Mouse (Mus musculus): Measurements from ENCODE around the gene Fabp1. TPM values are rescaled to one million over a fixed set of nuclear protein-coding genes. Genes with fewer than 3 reads are reported as not detected.

Fabp1 gene
- polyA plus RNA-seq, 1 experiment = 166 TPM

DNA sequence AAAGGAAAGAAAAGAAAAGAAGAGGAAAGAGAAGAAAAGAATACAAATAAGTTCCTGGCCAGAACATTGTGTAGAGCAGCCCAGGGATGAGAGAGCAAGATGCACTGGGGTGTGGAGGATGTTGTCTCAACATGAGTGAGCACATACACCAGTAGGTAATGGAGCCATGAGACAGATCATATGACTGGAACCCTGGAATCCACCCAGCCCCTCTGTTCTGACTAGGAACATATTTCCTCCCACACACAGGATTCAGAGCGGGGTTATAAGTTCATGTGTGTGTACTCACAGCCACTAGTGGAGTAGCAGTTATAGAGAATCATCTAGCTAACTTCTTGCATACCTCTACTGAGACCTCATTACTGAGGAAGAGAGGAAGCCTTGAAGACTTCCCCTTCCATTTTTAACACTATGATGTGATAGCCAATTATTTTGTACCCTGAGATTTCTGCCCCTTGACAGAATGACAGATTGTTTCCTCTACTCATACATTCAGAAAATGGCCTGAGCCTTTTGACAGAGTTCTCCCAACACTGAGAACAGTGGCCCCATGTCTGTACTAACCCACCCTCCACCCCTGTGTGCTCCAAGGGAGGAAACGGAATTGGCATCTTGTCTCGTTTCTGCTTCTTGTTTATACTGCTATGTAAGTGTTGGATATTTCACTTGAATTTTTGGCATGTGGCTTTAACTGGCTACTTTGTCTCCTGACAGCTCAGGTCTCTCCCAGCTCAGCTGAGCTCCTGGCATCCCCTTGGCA lies 24.7 kb downstream of the Fabp1 start:
- no peak for TF ChIP-seq CTCF (IDR thresholded peaks at IDR 0.05; ENCODE audit: control insufficient read depth, insufficient read depth, low read length)
- TF ChIP-seq POLR2A (IDR thresholded peaks at IDR 0.05; ENCODE audit: borderline replicate concordance, control insufficient read depth, low read depth, low read length) = no peak
- no peak overlapping the region for H3K4me3 ChIP-seq (replicated peaks; ENCODE audit: control insufficient read depth, low read depth, low read length)
- no peak overlapping the region for H3K27ac ChIP-seq (ENCODE audit: control insufficient read depth, insufficient read depth, low read depth, low read length, poor library complexity)
- WGBS = 30% methylated on average over 3 of the region's 3 CpGs
- H3K4me1 ChIP-seq (ENCODE audit: control insufficient read depth, insufficient read depth, low read length) = no peaks in the 10 kb centered on the region

DNA sequence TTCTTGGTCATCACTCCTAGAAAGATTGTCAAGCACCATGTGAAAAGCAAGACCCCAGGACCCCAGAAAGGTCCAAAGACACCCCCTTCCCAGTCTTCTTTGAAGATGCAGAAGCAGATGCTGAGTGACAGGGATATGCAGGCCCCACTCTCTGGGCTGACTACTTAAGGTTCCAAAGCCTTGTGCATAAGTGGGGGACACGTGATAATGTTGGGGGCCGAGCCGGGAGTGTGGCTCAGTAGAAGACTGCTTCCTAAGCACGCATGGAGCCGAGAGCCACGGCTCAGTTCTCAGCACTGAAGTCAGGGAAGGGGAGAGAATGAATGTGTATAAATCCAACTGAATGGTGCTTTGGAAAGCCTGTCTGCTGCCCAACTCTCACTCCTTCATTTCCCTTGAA lies 26.9 kb downstream of the Fabp1 start:
- WGBS = 69% methylated on average over 6 of the region's 6 CpGs
- Histone ChIP-seq H3K27ac (ENCODE audit: control insufficient read depth, insufficient read depth, low read depth, low read length, poor library complexity) (no peak overlapping the region), H3K4me1 (ENCODE audit: control insufficient read depth, insufficient read depth, low read length) (no peaks in the 10 kb centered on the region), H3K4me3 (replicated peaks; ENCODE audit: control insufficient read depth, low read depth, low read length) (no peak overlapping the region)
- TF ChIP-seq CTCF (IDR thresholded peaks at IDR 0.05; ENCODE audit: control insufficient read depth, insufficient read depth, low read length) = no peak
- TF ChIP-seq POLR2A (IDR thresholded peaks at IDR 0.05; ENCODE audit: borderline replicate concordance, control insufficient read depth, low read depth, low read length) = no peak

DNA sequence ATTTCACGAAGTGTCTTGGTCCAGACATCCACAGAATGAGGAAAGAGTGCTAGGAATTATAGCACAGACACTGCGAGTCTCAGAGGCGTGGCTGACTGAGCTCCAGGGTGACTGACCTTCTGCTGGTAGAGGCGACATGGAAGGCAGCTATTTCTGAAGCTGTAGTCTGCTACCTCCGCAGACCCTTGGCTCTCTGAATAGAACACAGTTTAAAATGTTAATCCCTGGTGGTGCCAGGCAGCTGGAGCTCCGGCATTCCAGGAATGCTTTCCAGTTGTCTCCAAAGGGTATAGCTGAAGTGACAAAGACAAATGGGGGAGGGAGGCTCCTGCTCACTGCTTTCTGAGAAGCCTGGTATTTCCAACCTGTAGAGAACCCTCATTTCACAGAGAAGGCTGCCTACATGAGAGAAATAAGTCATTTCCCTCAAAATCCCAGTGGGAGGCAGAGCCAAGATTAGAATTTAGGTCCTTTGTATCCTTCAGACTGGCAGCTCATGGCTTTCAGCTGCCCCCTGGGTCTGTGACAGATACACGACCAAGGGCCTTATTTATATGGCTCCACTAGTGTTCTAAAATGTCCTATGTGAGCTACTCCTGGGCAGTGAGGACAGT lies 27.6 kb downstream of the Fabp1 start:
- WGBS = 74% methylated on average over 7 of the region's 7 CpGs

DNA sequence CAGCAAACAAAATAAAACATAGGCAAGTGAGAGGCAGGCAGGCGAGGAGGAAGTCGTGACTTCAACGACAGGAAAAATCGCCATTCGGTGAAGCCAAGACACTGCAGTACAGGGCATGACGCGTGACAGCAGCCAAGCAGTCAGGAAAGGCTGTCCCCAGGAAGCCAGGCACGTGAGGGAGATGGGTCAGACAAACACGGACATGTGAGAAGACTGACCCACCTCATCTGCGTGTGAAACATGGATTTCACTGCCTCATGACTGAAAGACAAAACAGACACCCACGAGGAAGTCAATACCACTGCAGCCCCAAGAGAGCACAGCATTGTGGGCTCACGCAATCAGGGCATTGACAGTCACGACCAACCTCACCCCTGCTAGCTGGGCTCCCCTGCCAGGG lies 35.5 kb downstream of the Fabp1 start:
- H3K4me1 ChIP-seq (ENCODE audit: control insufficient read depth, insufficient read depth, low read length) = no peaks in the 10 kb centered on the region
- H3K27ac ChIP-seq (ENCODE audit: control insufficient read depth, insufficient read depth, low read depth, low read length, poor library complexity) = no peak overlapping the region
- 58% methylated on average over 13 of the region's 13 CpGs for WGBS
- TF ChIP-seq CTCF (IDR thresholded peaks at IDR 0.05; ENCODE audit: control insufficient read depth, insufficient read depth, low read length) = no peak
- TF ChIP-seq POLR2A (IDR thresholded peaks at IDR 0.05; ENCODE audit: borderline replicate concordance, control insufficient read depth, low read depth, low read length) = no peak
- H3K4me3 ChIP-seq (replicated peaks; ENCODE audit: control insufficient read depth, low read depth, low read length) = no peak overlapping the region

More for the DNA sequence above, 27.6 kb downstream of the Fabp1 start:
- TF ChIP-seq CTCF (IDR thresholded peaks at IDR 0.05; ENCODE audit: control insufficient read depth, insufficient read depth, low read length) (no peak), POLR2A (IDR thresholded peaks at IDR 0.05; ENCODE audit: borderline replicate concordance, control insufficient read depth, low read depth, low read length) (no peak)
- no peaks in the 10 kb centered on the region for H3K4me1 ChIP-seq (ENCODE audit: control insufficient read depth, insufficient read depth, low read length)
- no peak overlapping the region for H3K27ac ChIP-seq (ENCODE audit: control insufficient read depth, insufficient read depth, low read depth, low read length, poor library complexity)
- H3K4me3 ChIP-seq (replicated peaks; ENCODE audit: control insufficient read depth, low read depth, low read length) = no peak overlapping the region

DNA sequence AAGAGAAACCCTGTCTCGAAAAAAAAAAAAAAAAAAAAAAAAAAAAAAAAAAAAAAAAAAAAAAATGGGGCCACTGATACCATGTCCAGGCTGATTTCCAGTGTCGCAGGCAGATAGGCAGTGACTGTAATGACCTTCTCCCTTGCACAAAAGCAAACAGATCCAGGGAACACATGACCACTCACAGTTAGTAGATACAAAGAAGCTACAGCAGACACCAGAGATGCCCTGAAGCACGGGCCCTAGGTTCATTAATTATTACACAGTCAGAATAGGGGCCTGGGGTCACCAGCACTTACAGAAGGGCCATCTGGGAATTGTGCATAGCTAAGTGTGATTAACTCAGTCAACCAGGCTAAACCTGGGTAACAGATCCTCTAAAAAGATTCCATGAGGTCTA lies 36.3 kb downstream of the Fabp1 start:
- H3K27ac ChIP-seq (ENCODE audit: control insufficient read depth, insufficient read depth, low read depth, low read length, poor library complexity) = no peak overlapping the region
- no peaks in the 10 kb centered on the region for H3K4me1 ChIP-seq (ENCODE audit: control insufficient read depth, insufficient read depth, low read length)
- H3K4me3 ChIP-seq (replicated peaks; ENCODE audit: control insufficient read depth, low read depth, low read length) = no peak overlapping the region
- no peak for TF ChIP-seq CTCF (IDR thresholded peaks at IDR 0.05; ENCODE audit: control insufficient read depth, insufficient read depth, low read length)
- no peak for TF ChIP-seq POLR2A (IDR thresholded peaks at IDR 0.05; ENCODE audit: borderline replicate concordance, control insufficient read depth, low read depth, low read length)
- 74% methylated on average over 3 of the region's 3 CpGs for WGBS

DNA sequence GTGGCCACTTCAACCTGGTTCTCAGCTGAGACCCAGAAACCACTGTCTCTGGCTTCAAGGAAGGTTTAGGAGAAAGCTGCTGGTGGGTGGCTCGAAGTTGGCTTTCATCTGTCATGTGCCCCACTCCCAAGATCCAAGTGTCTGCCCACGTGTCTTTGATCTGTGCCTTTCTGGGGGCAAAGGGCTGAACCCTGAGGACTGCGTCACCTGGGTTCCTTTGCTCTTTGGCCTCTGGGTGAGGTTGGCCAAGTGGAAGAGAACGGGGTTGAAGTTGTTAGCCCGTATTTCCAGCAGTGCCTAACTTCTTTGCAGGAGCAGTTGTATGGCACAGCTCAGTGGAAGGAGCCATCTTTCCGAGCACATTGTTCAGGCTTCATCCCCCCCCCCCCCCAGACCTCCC lies 36.9 kb downstream of the Fabp1 start:
- Histone ChIP-seq H3K4me3 (replicated peaks; ENCODE audit: control insufficient read depth, low read depth, low read length) (no peak overlapping the region), H3K27ac (ENCODE audit: control insufficient read depth, insufficient read depth, low read depth, low read length, poor library complexity) (no peak overlapping the region), H3K4me1 (ENCODE audit: control insufficient read depth, insufficient read depth, low read length) (no peaks in the 10 kb centered on the region)
- TF ChIP-seq POLR2A (IDR thresholded peaks at IDR 0.05; ENCODE audit: borderline replicate concordance, control insufficient read depth, low read depth, low read length) (no peak), CTCF (IDR thresholded peaks at IDR 0.05; ENCODE audit: control insufficient read depth, insufficient read depth, low read length) (no peak)
- 80% methylated on average over 6 of the region's 6 CpGs for WGBS

DNA sequence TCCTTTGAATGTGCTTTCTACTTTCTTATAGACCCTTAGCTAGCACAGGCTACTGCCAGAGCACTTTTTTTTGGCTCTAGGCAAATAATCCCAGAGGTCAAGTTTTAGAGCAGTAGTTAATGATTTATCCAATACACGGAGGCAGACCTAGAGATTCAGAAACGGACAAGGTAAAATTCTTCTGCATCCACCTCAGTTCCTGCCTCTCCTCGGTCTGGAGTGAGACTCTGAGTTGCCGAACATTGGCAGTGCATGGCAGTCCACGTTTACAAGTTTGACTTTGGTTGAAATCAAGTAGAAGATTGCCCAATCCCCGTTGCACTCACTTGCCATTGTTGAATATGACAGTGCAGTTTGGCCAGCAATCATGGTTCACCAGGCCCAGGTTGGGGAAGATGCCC lies 37.4 kb downstream of the Fabp1 start:
- no peak overlapping the region for H3K4me3 ChIP-seq (replicated peaks; ENCODE audit: control insufficient read depth, low read depth, low read length)
- TF ChIP-seq CTCF (IDR thresholded peaks at IDR 0.05; ENCODE audit: control insufficient read depth, insufficient read depth, low read length) = no peak
- H3K4me1 ChIP-seq (ENCODE audit: control insufficient read depth, insufficient read depth, low read length) = no peaks in the 10 kb centered on the region
- no peak overlapping the region for H3K27ac ChIP-seq (ENCODE audit: control insufficient read depth, insufficient read depth, low read depth, low read length, poor library complexity)
- 76% methylated on average over 6 of the region's 6 CpGs for WGBS

DNA sequence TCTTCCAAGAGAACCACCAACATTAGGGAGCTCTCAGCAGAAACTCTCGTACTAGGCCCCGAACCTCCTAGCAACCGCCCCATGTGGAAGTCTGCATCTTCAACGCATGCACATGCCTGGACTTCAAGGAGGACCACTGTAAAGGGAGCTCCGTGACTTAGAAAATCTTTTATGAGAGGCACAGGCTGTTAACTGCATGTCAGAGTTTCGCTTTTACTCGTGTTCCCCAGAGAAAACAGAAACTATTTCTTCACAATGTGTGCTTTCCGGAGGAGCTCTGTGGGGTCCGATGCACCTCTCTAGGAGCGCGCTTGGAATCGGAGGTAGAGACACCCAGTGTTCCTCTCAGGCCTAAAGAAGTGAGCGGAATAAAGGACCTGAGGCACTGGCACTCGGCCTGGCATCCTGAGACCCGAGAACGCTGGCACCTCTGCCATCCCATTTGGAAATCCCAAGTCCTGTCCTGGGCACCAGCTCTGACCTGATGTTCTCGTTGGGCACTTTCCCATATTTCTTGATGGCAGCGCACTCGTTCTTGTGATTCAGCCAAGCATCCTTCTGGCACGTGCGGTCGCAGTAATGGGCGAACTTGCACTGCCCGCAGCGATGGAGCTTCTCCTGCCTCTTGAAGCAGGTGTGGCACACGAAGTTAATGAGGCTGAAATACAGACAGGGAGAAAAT lies 39.6 kb downstream of the Fabp1 start:
- no peak overlapping the region for H3K27ac ChIP-seq (ENCODE audit: control insufficient read depth, insufficient read depth, low read depth, low read length, poor library complexity)
- H3K4me1 ChIP-seq (ENCODE audit: control insufficient read depth, insufficient read depth, low read length) = no peaks in the 10 kb centered on the region
- TF ChIP-seq CTCF (IDR thresholded peaks at IDR 0.05; ENCODE audit: control insufficient read depth, insufficient read depth, low read length) = no peak
- TF ChIP-seq POLR2A (IDR thresholded peaks at IDR 0.05; ENCODE audit: borderline replicate concordance, control insufficient read depth, low read depth, low read length) = no peak
- H3K4me3 ChIP-seq (replicated peaks; ENCODE audit: control insufficient read depth, low read depth, low read length) = no peak overlapping the region
- 87% methylated on average over 26 of the region's 26 CpGs for WGBS

Measured in bone marrow, adult 2 months (tissue).